Mouse (Mus musculus) ovary, postnatal 14 days (tissue): Measurements from ENCODE around the gene Entpd1.
"Not testable (repeated sequence)": the region's sequence is repeated elsewhere in the genome, so short reads cannot be mapped to it uniquely, and the experiment has no call there.

Experiments used
- DNase-seq: peaks from one replicate; pipeline ENCODE4 v3.0.0; 2022; ENCODE audit warnings: low spot score

The Entpd1 gene

DNA sequence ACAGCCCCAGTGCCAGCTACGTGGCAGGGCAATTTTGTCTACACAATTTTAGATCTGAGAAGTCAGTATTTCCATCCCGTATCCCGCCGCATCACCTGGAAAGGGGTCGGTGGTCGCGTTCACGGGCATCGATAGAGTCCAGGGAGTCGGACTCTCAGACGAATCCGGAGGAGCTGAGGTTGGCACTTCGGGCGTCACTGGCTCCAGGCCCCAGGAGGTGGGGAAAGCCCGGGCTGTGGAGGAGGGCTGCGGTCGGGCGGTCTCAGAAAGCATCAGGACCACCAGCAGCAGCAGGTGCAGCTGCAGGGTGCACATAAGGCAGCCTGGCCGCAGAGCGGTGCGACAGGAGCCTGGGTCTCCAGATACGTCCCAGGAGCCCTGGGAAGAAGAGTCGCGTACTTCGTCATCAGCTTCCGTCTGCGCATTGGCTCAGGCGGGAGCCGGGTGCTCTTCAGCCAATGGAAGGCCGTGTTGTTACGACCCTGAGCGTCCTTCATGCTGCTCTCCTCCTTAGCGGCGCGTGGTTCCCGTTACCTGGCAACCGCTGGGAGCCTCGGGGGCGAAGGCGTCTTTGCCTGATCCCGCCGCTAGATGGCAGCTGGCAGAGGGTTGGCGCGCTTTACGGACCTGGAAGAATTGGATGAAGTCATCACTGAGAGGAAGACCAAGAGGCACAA is at the start of gene Entpd1, which contains the start of gene Tctn3:
TSS of gene Entpd1 (plus strand) at position 537 of the 677 bp plus-strand sequence.
TSS of gene Tctn3 (minus strand) at position 404 of the 677 bp plus-strand sequence.
- DNase-seq: peak; percentile 95

DNA sequence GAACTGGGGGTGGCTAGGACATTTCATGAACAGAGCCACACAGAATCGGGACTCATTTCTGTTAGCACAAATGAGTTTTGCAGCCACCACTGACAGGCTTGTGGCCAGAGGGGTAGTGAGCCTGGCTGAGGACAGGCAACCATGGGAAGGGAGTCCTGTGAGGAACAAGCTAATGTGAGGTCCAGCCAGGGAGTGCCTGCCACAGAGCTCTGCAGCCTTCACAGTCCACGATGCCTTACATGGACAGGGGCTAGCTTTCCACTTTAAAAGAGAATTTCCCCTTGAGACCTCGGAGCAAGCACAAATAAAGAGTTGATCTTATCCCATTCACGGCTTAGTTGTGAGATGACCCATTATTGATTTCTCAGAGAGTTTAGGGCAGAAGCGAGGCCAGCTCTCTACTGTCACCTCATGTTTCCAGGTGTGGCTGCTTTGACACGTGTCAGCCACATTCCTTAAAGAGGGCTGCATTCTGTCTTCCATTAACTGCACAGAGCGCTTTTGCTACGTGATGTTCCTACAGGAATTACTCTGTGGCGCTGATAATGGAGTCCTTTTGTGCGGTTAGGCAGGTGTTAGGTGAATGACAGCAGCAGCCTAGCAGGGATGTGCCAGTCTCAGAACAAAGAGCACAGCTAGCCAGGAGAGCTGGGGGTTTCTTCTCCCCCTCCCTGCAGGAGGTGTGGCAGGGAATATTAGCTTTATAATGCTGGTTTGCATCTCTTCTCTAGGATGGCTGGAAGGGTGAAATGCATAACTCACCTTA is 48.1 kb upstream of the Entpd1 start:
- DNase-seq: no peak

DNA sequence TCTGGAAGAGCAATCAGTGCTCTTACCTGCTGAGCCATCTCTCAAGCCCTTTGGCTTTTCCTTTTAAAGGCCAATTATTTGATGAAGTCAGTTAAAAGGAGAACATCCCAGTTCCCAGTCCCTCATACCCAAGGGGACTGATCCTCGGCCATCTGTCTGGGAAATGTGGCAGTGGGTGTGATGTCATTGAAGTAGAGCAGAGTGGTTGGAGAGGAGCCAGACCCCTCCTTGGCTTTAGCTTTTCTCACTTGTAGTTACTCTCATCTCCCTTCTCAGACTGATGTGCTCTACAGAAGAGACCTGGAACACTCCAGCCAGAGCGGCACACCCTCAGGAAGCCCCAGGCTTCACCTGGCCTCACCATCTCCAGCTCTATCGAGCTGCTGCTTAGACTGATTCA is 44.5 kb upstream of the Entpd1 start:
- no peak for DNase-seq

DNA sequence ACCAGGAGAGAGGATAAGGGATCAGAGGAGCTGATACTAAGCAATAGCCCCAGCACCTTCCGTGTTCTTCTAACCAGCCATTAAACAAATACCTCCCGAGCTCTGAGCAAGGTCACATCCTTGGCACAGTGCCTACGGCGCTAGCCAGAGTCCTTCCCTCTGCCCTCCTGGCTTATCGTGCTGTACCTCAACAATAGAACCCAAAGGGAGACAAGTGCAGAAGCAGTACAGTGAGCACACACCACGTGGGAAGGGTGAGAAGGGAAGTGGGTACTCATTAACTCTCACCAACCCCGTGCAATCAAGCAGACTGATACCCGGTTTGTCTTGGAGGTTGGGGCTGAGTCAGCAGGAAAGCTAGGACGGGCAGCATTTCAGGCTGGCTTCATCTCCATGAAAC is 41.4 kb upstream of the Entpd1 start:
- DNase-seq: no peak

DNA sequence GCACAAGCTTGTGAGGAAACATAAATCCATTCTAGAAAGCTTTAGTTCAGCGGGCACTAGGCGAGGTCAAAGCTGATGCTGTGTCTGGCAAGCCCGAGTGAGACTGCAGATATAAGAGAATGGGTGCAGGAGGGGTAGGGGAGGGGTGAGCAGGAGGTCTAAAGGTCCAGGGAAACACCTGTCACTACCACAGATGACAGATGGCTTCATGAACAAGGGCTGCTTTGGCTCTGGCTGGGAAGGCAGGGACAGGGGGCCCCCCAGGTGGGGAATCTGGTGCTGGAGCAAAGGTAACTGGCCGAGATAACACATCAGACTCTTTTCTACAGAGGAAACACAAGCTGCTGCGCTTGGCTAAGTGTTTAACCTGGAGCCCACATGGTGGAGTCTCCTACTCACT is 36.7 kb upstream of the Entpd1 start:
- no peak for DNase-seq

DNA sequence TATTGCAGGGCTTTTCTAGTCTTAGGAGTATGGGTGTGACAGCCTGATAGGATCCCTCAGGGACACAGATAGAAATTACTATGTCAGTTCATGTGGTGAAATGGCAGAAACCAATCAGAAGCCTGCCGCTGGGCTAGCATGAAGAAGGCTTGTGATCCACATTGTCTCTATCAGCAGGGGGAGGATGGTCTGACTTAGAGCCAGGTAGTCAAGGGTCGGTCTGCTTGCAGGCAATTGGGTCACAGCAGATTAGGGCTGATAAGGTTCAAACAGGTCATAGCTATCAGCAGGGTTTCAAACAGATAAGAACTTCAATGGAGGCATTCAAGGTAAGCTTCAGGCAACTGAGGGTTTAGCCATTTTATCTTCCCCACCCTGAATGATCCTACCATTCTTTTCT is 31.3 kb upstream of the Entpd1 start:
- DNase-seq: no peak

DNA sequence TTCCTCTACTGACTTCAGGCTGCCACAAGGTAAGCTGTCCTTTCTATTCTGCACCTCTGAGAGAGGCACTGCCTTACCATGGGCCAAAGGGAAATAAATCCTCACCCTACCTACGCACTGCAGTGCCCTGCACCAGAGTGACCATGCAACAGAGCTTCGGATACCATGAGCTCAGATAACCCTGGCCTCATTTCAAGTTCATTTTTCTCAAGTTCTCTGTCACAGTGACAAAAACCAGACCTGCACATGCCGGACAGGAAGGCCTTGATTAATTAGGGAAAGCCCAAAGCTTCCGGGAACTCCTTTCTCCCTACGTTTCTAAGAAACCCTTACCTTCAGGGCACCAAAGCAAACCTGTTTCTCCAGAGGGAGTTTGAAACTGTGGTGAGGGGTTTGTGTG is 30.5 kb upstream of the Entpd1 start:
- DNase-seq: no peak

DNA sequence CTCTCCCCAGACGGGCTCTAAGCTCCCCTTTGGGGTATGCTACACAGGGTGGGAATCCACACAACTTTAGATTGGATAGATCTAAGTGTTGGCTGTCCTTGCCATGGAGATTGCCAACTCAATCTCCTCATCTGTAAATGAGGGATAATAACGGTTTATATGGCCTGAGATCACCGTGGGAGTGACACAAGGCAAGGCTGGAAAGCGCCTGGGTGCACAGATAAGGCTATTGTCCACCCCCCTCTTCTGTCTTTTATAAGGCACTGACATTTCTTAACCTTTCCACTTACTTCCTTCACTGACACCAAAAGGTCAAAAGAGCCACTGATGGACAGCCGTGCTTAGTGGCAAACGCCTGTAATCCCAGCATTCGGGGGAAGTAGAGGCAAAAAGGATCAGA is 25.3 kb upstream of the Entpd1 start:
- DNase-seq: no peak

DNA sequence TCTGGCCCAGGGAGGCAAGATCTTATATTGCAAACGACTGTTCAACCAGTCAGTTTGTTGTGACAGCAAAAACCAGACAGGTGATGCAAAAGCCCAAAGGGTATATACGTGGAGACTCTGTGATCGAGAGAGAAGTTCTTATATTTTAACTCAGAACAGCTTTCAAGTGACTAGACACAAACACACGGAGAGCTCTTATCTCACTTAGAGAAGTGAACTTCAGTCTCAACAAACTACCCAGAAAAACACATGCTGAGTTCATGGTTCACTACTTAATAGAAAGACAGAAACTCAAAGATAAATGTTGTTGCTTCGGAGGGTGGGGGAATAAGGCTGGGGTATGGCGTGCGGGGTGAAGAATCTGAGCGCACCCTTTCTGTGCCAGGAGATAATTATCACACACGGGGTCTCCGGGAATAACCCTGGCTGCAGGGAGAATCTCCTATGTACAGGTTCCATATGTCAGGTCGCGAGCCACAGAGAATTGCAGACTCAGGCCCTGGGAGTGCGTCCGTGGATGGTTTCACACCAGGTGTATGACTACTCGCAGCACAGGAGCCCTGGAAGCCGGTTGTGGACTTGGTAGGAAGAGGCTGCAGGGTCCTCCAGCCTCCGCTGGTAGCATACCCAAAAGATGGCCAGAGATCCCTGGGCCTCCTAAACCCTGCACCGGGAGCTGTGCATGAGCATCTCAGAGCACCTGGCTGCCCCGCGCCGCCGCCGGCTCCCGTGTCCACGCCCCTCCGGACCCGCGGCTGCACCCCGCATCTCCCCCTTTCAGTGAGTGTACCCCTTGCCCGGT is 24.5 kb upstream of the Entpd1 start:
- DNase-seq: no peak

DNA sequence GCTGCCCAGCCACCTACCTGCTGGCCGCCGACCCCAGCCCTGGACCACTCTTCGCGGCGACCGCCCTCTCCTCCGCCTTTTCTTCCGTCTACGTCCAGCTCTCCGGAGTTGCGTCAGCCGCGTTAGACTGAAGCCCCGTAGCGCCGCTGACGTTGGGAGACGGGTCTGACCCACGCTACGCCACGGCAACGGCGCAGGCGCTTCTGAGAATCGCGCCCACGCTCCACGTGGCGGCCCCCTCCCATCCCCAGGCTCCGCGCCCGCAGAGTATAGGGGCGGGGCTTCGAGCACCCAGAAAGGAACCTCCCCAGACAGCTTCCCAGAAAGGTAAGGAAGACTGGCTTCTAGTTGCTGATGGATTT is 23.9 kb upstream of the Entpd1 start, which contains the start of gene Aldh18a1:
TSS of gene Aldh18a1 (minus strand) at position 171 of the 362 bp plus-strand sequence.
- peak; percentile 96 for DNase-seq

DNA sequence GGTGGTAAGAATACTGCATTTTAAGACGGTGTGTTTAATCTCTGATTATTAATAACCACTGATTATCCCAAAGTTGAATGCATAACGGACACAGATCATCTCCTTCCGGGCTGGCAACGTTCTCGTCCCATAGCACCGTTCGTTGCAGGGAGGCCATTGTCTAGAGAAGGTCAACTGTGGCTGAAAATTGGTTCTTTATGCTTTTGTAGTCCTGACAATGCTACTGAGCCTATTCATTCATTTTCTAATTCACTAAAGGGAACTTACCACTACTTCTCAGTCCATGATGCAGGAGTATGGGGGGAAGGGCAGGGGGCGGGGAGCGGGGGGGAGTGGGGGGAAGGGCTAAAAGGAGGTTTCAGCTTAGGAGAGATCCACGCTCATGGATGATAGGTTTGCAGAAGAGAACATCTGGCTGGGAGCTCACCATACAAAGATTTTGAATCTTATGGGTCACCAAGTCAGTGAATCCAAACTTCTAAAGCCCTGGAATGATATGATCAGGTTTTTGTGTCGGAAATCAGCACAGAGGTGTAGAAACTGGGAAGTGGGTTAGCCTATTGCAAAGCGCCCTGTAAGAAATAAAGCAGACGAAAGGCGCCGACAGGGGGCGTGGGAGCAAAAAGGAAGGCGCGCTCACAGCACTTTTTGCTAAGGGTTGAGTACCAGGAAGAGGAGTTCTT is 23.2 kb upstream of the Entpd1 start:
- DNase-seq: peak; percentile 80

DNA sequence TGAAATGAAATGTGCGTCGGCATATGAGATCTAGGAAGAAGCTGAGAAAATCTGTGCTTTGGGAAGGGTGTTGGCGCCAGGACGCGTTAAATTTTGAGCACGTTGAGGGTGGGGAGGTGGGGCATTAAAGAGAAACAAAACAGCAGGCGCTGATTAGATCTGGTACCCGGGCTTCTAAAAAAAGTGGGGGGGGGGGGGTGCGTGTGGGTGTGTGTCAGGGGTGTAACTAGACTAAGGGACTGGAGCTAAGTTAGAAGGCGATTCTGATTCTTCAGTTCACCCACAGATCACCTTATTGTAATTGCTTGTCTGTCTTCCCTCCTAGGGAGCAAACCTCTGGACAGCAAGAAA is 22.7 kb upstream of the Entpd1 start:
- no peak for DNase-seq

DNA sequence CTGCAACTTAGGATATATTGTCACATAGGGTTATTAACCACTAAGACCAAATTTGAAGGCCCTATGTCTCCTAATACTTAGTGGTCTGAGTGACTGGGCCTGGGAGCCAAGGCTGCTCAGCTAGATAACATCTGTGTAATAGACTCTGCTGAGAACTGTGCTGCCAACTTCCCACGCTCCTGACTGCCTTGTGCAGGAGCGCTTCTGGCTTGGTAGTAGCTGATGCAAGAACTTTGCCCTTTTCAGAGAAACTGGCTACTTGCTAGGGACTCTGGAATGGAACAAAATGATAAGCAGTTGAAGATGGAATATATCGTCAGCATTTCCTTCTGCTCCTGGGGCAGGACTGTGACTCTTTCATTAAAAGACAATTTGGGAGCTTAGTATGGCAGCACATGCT is 16.9 kb upstream of the Entpd1 start:
- no peak for DNase-seq

DNA sequence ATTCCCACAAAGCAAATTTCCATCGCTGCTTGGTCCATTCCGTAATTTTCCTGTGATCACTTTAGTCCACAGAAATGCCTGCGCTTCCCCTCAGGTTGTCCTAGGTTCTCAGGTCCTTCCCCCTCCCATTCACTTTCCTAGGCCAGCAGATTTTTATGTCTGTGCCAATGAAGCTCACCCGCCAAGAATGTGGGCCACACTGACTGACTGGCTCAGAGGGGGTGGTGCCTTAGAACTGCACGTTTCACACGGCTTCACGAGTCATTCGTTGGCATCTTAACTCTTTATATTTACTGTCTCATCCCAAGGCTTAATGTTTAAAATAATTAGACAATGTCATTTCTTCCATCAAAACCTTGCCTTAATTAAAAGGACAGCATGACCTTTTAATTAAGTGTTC is 16.3 kb upstream of the Entpd1 start:
- DNase-seq: no peak

DNA sequence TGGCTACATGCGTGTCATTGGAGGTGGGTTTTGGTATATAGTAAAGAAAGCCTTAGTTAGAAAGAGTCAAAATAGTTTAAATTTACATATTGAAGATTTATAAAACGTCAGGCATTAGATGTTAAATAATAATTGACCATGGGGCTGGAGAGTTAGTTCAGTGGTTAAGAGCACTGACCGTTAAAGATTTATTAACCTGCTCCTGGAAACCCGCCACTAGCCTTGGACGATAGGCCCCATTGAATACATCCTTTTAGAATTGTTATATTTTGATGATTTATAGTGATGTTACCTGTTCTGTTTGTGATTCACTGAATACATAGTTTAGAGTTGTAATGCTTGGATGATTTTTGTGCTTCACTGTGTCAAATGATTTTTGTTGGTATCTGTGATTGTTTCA is 11.3 kb upstream of the Entpd1 start:
- DNase-seq: not testable (repeated sequence)

DNA sequence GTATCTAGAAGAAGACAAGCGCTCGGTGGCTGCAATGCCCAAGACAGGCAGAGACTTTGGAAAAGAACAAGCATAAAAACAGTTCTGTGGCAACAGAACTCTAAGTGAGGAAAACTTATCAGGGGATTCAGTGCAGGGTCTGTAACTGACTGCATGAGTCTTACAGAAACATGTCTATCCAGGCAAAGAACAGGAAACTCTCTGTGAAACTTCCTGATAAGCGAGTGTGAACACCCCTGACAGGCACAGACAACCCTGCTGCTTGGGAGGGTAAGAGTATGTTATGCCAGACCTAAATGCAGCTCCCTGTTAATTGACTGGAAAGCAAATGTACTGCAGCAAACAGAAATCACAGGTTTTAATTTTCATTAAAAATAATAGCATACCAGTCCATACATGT is 10.3 kb upstream of the Entpd1 start:
- no peak for DNase-seq

DNA sequence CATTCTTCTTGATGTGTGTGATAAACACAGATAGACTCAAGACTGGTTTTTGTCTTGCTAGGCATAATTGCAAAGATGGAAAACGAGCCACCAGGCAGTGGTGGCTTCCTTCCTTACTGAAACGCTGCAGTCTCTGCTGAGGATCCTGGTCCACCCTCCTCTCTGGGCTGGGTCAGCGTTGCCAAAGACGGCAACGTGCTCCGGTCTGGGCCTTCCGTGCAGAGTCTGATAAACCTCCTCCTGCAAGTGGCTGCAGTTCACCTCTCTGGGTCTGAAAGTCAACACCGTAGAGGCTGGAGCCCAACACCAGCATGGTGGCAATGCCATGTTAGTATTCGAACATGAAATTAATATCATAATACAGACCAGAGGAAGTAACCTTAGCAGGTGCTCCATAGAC is 7.0 kb upstream of the Entpd1 start:
- no peak for DNase-seq

DNA sequence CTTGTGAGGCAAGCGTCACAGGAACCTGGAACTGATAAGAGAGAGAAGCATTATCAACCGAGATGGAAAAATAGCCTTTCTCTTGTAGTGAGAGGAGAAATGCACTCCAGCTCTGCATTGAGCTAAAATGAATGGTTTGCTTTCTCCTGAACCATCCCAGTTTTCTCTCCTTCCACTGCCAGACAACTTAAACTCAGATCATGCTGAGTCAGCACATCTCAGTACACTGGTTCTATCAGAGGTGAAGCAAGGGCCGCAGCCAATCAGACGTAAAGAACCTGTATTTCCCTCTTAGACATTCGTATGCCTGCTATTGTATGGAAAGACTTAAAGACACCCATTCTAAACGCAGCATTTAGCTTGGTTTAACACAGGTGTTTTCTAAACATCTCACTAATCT is 4.5 kb upstream of the Entpd1 start:
- no peak for DNase-seq

DNA sequence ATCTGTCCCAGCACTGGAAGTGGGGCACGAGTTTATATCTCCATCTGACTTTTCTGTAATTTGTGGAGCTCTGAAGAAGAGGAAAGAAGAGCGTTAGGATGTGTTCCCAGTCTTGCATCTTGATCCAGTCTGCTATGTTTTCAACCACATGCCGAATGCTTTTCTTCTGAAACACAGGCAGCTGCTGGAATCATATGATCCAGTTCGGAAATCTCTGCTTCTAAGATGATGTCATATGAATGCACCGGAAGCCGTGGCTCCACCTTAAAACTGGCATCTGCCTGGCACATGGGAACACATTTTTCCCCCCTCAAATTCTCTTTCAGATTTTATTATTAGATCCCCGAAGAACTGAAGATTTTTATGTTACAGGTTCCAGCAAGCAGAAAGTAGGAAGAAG is 2.6 kb downstream of the Entpd1 start:
- DNase-seq: no peak

DNA sequence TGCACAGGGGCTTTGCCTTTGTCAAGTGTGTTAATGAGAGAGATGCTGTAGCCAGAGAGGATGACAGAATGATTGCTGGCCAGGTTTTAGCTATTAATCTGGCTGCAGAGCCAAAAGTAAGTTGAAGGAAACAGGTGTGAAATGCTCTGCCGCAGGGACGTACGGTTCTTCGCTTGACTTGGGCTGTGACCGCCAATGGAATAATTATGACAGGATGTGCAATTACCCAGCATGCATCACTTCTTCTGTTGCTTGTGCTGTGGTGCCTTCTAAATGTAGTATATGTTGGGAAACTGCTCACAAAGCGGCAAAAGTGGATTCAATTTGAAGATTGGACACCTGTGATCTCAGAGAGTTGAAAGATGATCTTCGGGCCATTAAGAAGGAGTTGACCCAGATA is 3.9 kb downstream of the Entpd1 start:
- DNase-seq: no peak

DNA sequence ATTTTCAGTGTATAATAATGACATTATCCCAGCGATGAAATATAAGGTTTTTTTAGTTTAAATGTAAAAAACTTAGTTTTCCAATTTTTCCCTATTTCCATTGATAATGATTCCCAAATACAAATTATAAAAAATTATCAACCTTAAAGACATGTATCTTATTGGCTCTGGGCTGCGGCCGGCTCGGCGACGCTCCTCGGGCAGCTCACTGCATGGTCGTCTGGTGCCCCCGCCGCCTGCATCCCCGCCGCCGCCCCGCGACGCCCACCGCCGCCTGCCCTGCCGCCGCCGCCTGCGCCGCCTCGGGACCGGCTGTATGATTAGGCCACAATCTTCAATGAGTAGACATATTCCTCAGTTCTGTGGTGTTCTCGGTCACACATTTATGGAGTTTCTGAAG is 9.4 kb downstream of the Entpd1 start:
- not testable (repeated sequence) for DNase-seq

DNA sequence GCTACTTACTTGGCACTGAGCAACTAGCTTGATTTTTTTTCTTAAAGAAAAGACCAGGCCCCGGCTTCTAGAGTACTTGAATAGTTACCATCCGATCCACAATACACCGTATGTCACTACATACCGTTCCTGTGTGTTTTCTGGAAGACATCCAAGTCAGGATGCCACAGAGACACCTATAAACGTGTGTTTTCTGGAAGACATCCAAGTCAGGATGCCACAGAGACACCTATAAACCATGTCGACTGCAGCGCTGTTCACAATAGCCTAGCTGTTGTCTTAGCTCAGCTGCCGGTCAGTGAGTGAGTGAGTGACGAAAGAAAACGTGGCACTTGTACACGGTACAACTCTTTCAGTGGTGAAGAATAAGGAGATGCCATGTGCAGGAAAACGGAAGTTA is 13.8 kb downstream of the Entpd1 start:
- DNase-seq: no peak
